Mouse (Mus musculus): Measurements from ENCODE around the gene Kcnh3.
"Not testable (repeated sequence)": the region's sequence is repeated elsewhere in the genome, so short reads cannot be mapped to it uniquely, and the experiment has no call there.

Gene Kcnh3

DNA sequence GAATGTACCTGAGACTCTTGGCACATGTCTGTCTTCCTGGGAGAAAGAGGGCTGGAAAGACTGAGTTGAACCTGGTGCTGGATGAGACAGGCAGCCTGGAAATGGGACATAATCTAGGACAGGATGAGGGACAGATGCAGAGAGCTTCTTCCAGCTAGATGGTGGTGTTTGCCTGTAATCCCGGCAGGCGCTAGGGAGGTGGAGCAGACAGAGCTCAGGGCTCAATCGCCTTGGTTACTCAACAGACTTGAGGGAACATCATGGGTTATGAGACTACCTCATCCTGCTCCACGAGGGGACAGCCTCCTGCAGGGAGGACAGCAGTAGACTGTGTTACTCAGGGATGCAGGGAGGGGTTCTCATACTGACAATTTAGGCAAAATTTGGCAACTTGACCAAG lies 16.6 kb downstream of the Kcnh3 start:
- DNase-seq: no peak

DNA sequence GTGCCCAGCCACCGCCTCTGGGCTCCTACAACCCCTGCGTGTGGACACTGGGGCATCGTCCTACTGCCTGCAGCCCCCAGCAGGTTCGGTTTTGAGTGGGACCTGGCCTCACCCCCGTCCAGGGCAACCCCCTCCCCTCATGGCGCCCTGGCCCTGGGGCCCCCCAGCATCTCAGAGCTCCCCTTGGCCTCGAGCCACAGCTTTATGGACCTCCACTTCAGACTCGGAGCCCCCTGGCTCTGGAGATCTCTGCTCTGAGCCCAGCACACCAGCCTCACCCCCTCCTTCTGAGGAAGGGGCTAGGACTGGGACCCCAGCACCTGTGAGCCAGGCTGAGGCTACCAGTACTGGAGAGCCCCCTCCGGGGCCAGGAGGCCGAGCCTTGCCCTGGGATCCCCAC lies 17.4 kb downstream of the Kcnh3 start:
- DNase-seq: no peak

DNA sequence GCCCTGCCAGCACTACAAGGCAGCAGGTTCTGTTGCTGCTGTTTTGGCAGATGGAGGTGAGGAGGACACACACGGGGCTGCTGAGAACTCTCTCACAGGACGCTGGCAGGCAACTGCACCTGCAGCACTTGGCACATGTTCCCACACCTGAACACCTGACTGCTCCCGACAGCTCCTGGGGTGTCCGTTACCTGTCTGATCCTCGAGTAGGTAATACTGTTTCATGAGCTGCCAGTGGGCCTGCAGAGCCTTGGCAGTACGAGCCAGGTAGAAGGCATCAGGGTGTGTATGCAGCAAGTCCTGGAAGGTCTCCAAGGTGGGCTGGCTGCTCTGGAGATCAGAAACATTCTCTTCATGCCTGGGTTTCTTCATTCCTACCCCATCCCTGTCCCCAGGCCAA lies 22.1 kb downstream of the Kcnh3 start:
- not testable (repeated sequence) for DNase-seq

DNA sequence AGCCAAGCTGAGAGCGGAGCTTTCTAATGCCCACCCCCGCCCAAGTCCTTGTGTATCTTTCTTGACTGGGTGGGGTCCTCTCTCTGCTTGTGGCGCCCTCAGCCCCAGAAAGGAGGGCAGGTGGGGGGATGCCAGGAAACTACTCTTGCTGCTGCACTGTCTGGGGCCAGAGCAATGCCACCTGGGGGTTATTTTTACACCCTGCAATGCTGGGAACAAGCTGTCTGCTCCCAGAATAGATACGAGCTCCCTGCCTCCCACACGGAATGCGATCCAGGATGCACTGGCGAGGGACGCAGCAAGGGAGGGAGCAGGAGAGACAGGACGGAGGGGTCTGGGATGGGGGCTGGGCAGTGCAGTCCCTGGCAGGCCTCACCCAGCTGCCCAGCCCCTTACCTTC lies 24.3 kb downstream of the Kcnh3 start:
- DNase-seq: no peak

GRCm38 (mm10) chr15:99249938-99250337 lies 25.3 kb downstream of the Kcnh3 start:
- DNase-seq: no peak

DNA sequence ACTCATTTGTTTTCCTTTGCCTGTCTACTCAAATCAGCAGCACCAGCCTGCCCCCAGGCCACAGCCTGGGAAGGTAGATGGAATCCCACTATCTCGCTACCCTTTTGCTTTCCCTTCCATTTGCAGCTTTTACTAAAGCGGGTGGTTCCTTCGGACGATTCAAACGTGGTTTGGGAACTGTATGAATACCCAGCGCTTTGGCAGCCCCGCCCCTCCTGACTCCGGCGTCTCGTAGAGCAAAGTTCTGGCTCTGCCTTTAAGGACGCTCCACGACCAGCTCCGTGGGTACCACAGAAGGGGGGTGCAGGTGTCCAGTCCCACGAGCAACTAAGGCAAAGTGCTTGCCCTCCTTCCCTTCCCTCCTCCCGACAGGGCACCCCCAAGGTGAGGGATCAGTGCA lies 26.4 kb downstream of the Kcnh3 start:
- DNase-seq: peak; percentile 11

- DNase-seq: peak; percentile 99
Measured at GRCm38 (mm10) chr15:99251626-99252380, 27.1 kb downstream of the Kcnh3 start, which contains the start of gene Mcrs1. Gene Mcrs1, minus strand, starts transcription at chr15:99251961.

GRCm38 (mm10) chr15:99252381-99253174 lies 27.9 kb downstream of the Kcnh3 start:
- DNase-seq: peak; percentile 6

- DNase-seq: not testable (repeated sequence)
Measured at GRCm38 (mm10) chr15:99253175-99253479, 28.5 kb downstream of the Kcnh3 start.

GRCm38 (mm10) chr15:99253772-99254171 lies 29.1 kb downstream of the Kcnh3 start:
- no peak for DNase-seq

DNA sequence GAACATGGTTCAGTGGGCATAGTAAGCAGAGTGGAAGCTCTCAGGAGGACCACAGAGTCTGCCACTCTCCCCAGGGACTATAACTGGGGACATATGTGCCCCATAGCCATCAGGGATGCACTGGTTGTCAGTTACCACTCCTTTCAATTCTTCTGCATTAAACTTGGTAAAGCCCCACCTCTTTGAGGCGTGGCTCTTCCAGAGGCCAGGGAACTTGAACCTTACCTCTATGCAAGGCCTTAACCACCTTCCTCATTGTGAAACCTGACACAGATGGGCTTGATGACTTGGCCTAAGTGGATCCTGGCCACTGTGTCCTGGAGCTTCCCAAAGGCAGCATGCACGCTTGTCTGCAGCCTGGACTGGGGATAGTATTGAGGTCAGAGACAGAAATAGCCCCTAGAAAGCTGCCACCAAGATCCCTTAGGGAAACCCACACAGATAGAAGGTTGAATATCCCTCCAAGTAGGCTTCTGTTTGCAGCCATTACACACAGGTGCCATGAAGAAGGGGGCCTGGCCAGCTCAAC lies 29.9 kb downstream of the Kcnh3 start:
- no peak for DNase-seq

DNA sequence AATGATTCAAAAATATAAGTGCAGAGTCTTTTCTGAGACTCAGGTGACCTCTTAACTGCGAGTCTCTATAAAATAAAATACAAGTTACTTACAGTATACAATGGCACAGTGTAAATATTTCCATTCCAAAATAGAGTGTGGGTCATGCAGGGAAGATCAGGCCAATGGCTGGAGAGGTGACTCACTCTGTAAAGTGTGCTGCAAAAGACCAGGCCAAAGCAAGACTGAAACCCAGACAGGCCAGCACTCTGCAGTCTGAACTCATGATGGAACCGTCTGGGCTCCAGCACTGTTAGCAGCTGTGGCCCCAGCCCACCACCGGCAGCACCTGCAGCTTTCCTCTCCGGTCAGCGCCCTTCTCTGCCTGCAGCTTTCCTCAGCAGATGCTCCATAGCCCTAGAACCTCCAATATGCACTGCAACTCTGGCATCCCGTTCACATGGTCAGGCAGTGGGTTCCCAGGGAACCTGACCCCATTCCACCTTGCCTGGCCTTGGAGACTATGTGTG lies 30.6 kb downstream of the Kcnh3 start:
- no peak for DNase-seq

DNA sequence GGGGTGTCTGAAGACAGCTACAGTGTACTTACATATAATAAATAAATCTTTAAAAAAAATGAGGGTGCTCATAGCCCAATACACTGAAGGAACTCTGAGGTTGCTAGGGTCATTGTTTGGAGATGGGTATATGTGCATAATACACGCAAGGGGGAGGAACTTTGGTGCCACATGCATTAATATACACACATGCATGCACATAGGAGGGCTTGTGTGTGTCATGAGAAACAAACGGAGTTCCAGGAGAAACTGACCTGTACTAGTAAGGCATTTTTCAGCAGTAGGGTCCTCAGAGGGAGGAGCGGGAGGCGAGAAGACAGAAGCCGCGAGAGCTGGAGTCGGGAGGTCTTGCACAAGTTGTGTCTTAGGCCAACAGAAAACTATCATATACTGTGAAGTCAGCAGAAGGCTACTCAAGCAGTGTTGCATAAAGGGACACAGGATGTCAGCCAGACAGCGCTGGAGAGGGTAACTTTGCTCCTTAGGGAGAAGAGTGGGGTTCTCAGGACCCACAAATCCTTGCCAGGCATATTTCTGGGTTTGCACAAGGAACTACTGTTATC lies 34.6 kb downstream of the Kcnh3 start:
- DNase-seq: no peak

- DNase-seq: peak; percentile 80
Measured at GRCm38 (mm10) chr15:99259730-99260252, 35.1 kb downstream of the Kcnh3 start.

DNA sequence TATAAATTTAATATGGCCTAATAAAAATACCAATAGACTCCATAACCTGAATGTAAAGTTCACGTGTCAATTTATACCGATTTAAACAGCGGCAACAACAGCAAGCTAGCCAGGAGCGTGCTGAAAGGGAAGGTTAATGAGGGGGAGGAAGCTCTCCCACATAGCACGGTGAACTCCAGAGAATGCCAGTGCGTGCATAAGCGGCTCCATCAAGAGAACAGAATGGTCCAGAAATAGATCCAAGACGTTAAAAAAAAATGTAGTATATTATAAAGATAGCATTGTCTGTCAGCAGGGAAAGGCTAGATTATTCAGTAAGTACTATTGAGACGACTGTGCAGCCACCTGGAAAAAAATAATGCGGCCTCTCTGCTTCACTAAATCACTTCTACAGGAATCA lies 38.0 kb downstream of the Kcnh3 start:
- DNase-seq: no peak

DNA sequence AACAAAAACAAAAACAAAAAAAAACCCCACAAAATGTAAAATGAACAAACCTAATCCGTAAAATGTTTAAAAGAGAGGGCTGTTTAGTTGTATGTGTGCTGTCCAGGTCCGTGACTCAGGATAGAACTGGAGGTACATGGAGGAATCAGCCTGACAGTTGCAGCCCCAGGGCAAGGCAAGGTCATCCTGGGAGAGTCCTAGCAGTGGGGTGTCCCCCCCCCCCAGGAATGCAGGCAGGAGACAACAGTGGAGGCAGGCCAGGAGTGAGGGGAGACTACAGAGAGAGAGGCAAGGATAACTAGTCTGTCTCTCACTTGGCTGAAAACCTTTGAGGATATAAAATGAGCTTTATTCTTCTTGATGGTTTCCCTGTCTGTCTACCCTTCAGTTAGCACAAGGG lies 39.7 kb downstream of the Kcnh3 start:
- DNase-seq: no peak

GRCm38 (mm10) chr15:99265679-99266078 lies 41.0 kb downstream of the Kcnh3 start:
- peak; percentile 94 for DNase-seq

DNA sequence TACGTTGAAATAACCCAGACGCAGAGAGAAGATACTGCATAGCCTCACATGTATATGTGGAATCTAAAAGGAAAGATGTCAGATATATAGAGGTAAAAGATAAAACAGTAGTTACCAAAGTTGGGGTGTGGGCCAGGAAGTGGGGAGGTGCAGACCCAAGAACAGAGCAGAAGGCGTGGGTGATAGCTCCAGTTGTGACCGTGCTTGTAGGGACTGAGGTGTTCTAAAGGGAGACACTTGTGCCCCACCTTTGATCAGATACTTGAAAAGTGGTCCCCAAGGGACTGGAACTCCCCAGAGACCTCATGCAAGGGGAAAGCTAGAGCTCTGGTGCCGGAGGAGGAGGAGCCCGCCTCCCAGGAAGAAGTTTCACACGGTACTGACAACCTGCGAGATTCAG lies 51.4 kb downstream of the Kcnh3 start:
- no peak for DNase-seq

- DNase-seq: no peak
Measured at GRCm38 (mm10) chr15:99278271-99278670, 53.6 kb downstream of the Kcnh3 start.

DNA sequence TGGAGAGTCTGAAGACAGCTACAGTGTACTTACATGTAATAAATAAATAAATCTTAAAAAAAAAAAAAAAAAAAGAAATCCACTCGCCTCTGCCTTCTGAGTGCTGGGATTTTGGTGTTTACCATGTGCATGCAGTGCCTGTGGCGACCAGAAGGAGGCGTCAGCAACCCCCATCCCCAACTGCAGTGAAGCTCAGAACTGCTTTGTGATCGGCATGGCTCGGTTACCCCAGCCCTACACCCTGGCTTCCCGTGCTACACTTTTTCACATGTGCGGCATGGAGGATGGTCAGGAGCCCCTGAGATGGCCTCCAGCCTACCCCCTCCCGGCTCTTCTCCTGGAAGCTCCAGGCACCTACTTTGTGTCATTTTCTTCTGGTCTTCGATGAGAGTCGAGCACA lies 58.8 kb downstream of the Kcnh3 start:
- peak; percentile 25 for DNase-seq

DNA sequence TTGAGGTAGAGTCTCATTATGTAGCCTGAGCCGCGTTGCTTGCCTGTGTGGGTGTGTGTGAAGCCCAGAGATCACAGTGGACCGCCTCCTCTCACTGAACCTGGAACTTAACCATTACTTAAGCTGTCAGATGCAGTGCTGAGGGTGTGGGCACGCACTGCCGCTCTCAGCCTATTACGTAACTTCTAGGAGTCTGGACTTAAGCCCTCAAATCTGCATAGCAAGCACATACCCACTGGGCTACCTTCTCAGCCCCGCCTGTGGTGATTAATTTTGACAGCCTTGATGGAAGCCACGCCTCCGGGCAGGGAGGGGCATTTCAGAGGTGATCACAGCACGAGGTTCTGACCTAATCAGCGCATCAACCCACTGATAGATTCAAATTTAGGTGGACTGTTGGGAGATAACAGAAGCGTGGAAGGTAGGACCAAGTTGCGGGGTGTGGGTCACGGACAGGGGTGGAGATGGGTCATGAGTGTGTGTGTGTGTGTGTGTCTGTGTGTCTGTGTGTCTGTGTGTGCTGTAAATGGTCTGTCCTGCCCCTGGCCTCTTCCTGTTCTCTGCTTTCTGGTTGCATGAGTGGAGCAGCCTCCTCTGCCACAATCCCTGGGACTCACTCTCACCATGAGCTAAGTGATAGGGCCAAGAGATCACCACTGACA lies 60.0 kb downstream of the Kcnh3 start:
- peak; percentile 74 for DNase-seq

DNA sequence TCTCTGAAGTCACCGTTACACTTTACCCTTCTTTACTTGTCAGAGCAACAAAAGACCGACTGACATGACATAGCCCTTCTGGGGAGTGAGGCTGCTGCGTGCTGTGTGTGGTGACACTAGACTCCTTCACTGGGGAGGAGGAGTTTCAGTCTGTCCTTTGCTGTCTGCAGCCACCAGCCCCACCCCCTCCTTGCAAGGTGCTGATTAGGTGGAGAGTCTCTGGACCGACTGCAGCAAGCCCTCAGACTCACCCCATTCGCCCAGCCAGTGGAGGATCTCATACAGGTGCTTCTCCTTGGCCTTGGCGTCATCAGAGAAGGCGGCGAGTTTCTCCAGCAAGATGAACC lies 60.5 kb downstream of the Kcnh3 start:
- DNase-seq: no peak

GRCm38 (mm10) chr15:99290586-99290985 lies 65.9 kb downstream of the Kcnh3 start:
- no peak for DNase-seq

Measured in lung, postnatal 36 days (tissue).